ENCODE assay signal across 7 mouse cellular contexts in the genomic region with DNA sequence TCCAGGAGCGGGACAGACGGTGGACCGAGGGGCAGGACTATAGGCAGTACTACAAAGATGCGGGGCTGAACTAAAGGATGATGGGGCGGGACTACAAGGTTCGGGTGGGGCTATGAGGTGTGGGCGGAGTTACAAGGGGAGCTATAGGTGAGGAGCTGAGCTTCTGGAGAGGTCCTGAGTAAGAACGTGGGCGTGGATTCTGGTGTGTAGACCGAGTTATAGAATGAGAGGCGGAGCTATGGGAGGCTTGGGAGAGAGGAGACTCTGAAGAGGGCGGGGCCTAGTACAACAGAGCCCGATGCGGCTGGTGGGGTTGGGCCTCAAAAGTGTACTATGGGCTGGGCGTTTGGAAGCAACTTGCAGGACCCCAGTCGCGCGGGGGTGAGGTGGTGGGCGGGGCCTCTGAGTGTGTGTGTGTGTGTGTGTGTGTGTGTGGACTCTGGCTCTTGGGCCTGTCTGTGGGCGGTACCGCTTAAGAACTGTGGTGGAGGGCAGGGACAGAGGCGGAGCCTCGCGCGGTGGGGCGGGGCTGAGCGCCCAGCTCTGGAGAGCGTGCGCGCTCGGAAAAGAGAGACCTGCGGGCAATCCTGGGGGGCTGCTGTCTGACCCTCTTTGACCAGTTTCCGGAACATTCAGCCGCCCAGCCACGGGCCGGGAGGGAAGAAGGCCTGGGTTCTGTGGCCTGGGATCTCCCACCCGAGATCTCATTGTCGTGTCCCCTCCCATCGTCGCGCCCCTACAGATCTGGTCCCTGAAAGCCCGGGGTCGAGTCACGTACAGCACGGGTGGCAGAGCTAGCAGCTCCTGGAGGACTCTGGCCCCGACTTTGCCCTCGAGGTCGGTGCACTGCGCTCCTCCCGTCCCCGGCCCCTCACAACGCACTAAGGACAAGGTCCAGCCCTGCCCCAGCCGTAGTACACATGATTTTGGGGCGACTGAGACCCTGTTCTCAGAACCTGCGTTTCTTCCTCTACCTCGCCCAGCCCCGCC. TPM values are rescaled to one million over a fixed set of nuclear protein-coding genes. Genes with fewer than 3 reads are reported as not detected.
A peak's percentile ranks its signal among the peaks of the same experiment; 100 is the strongest.
DNase-seq lines count a peak whose midpoint lies in the region; ATAC-seq and TF ChIP-seq lines count a peak whose summit lies in the region.

No protein-coding gene starts in this region.

- DNase-seq in adipocyte (ENCODE audit: low spot score): peak; percentile 90
- peak; percentile 83 to 85 for DNase-seq in gastrocnemius, adult 8-10 months (ENCODE audit: low spot score in 2 of 2)
- DNase-seq in induced T-regulatory cell, adult 2 months (ENCODE audit: low read depth): peak; percentile 97
- peak; percentile 92 to 95 for DNase-seq in left cerebral cortex, adult 9 months (ENCODE audit: low spot score in 2 of 2)
- peak; percentile 87 for DNase-seq in right cerebral cortex, postnatal 25 days

- TF ChIP-seq POLR2A in cortical plate, adult 2 months (IDR thresholded peaks at IDR 0.05; ENCODE audit: extremely low read depth, insufficient read depth, low read length): peak; percentile 22; the same call in 1 of the 2 replicates

- H3K4me3 ChIP-seq in cortical plate, adult 2 months (ENCODE audit: insufficient read depth, low read length): peak overlapping the region; percentile 41

- H3K27ac ChIP-seq in cortical plate, adult 2 months (ENCODE audit: insufficient read depth, low read length): peak overlapping the region; percentile 88

- peak; percentile 62 for ATAC-seq in megakaryocyte progenitor cell, adult 5-6 weeks (replicated peaks; ENCODE audit: poor library complexity)

- H3K4me1 ChIP-seq in cortical plate, adult 2 months (ENCODE audit: control insufficient read depth, insufficient read depth, low read length): peaks cover 11% of the 10 kb centered on the region

- TF ChIP-seq CTCF in cortical plate, adult 2 months (IDR thresholded peaks at IDR 0.05; ENCODE audit: extremely low read depth, insufficient read depth, low read length): no peak

RNA-seq across cellular contexts. Expression of gene Mast3, which starts 7.5 kb away (rescaled TPM):
- polyA plus RNA-seq in cortical plate, adult 2 months (2012; rRNA removed): 265 and 282 TPM in 2 replicates
- total RNA-seq in gastrocnemius, adult 8-10 months (2022): 1 to 10 TPM; 1.7 to 4.5 (median 2.4) TPM
- total RNA-seq in megakaryocyte progenitor cell, adult 5-6 weeks (2015): 48.7 and 50.0 TPM in 2 replicates
- 13.9 and 16.7 TPM in 2 replicates for total RNA-seq in megakaryocyte progenitor cell, adult 5-6 weeks (2017)

RNA-seq across cellular contexts. Expression of gene Il12rb1, which starts 10.9 kb away (rescaled TPM):
- polyA plus RNA-seq in cortical plate, adult 2 months (2012; rRNA removed): 1.1 TPM in 2 replicates
- total RNA-seq in gastrocnemius, adult 8-10 months (2022): not detected
- total RNA-seq in megakaryocyte progenitor cell, adult 5-6 weeks (2015): 0.07 and 0.64 TPM in 2 replicates
- 1.0 and 1.7 TPM in 2 replicates for total RNA-seq in megakaryocyte progenitor cell, adult 5-6 weeks (2017)

RNA-seq across cellular contexts. Expression of gene Pik3r2, which starts 20.9 kb away (rescaled TPM):
- 177 and 193 TPM in 2 replicates for polyA plus RNA-seq in cortical plate, adult 2 months (2012; rRNA removed)
- total RNA-seq in gastrocnemius, adult 8-10 months (2022): 10 to 100 TPM; 14.5 to 17.4 (median 16.0) TPM
- total RNA-seq in megakaryocyte progenitor cell, adult 5-6 weeks (2015): 5.7 and 6.0 TPM in 2 replicates
- 18.1 and 18.5 TPM in 2 replicates for total RNA-seq in megakaryocyte progenitor cell, adult 5-6 weeks (2017)

RNA-seq across cellular contexts. Expression of gene Mpv17l2, which starts 36.6 kb away (rescaled TPM):
- 51.6 and 59.2 TPM in 2 replicates for polyA plus RNA-seq in cortical plate, adult 2 months (2012; rRNA removed)
- total RNA-seq in gastrocnemius, adult 8-10 months (2022): 10 to 100 TPM; 19.7 to 24.6 (median 22.2) TPM
- 37.4 and 41.4 TPM in 2 replicates for total RNA-seq in megakaryocyte progenitor cell, adult 5-6 weeks (2015)
- total RNA-seq in megakaryocyte progenitor cell, adult 5-6 weeks (2017): 10.2 and 10.4 TPM in 2 replicates

RNA-seq across cellular contexts. Expression of gene Arrdc2, which starts 42.1 kb away (rescaled TPM):
- 31.4 and 35.1 TPM in 2 replicates for polyA plus RNA-seq in cortical plate, adult 2 months (2012; rRNA removed)
- total RNA-seq in gastrocnemius, adult 8-10 months (2022): 100 to 1,000 TPM in 1 of 4 experiments, 10 to 100 TPM in 3; 38.9 to 177 (median 68.9) TPM
- 6.0 and 8.6 TPM in 2 replicates for total RNA-seq in megakaryocyte progenitor cell, adult 5-6 weeks (2015)
- 4.8 and 8.8 TPM in 2 replicates for total RNA-seq in megakaryocyte progenitor cell, adult 5-6 weeks (2017)

Comparison
In these comparisons a context has a peak if more than half of its experiments do, and no peak if none do; other contexts are left out.
1. Peak in every context shown above with its lines: DNase-seq, ATAC-seq, H3K4me3 ChIP-seq and H3K27ac ChIP-seq.